Mouse (Mus musculus) myocyte (in vitro differentiated cells): ENCODE measurements at regions not wholly inside any gene's neighbourhood (a gene's known extent, or its start where the extent isn't known, plus 50 kb on each side); places are given as distances from the start of the nearest gene placed in this dataset.

Source experiments
- H3K27me3 ChIP-seq: one replicate; pipeline ENCODE4 v1.6.1; 2011; ENCODE audit not compliant: control insufficient read depth, insufficient read depth, insufficient read length
- H3K36me3 ChIP-seq: one replicate; pipeline ENCODE4 v1.6.1; 2011; ENCODE audit not compliant: control insufficient read depth, insufficient read depth
- H3K4me2 ChIP-seq: one replicate; pipeline ENCODE4 v1.6.1; 2011; ENCODE audit warnings: low read depth, control low read depth
- H3K4me3 ChIP-seq: one replicate; pipeline ENCODE4 v1.5.1; 2011; ENCODE audit warnings: mild to moderate bottlenecking, control low read depth, moderate library complexity
- H3K79me2 ChIP-seq: one replicate; pipeline ENCODE4 v1.6.1; 2011; ENCODE audit not compliant: control insufficient read depth, insufficient read depth
- H3ac ChIP-seq: one replicate; pipeline ENCODE4 v1.6.1; 2011; ENCODE audit not compliant: control insufficient read depth, insufficient read length
- CEBPB ChIP-seq: IDR thresholded peaks from 2 replicates; pipeline ENCODE4 v1.6.1; 2011; ENCODE audit warnings: mild to moderate bottlenecking, moderate library complexity; ENCODE audit not compliant: poor library complexity, insufficient read depth, severe bottlenecking
- E2F4 ChIP-seq: IDR thresholded peaks from one replicate; pipeline ENCODE4 v1.6.1; 2011; ENCODE audit warnings: mild to moderate bottlenecking, control low read depth, moderate library complexity; ENCODE audit not compliant: insufficient read depth
- MAX ChIP-seq: IDR thresholded peaks from one replicate; pipeline ENCODE4 v1.6.1; 2011; ENCODE audit warnings: low read depth, mild to moderate bottlenecking, control low read depth
- MYOD1 ChIP-seq, 3 experiments: IDR thresholded peaks; one replicate each; pipeline ENCODE4 v1.6.1; 2011; ENCODE audit warnings: control low read depth in 2 of 3, low read depth in 2 of 3, mild to moderate bottlenecking in 2 of 3, moderate library complexity in 1 of 3; ENCODE audit not compliant: insufficient read length in 2 of 3, control insufficient read depth in 1 of 3
- MYOG ChIP-seq, 3 experiments: IDR thresholded peaks; one replicate each; pipeline ENCODE4 v1.6.1; 2011; ENCODE audit warnings: control low read depth in 2 of 3, low read depth in 2 of 3, mild to moderate bottlenecking in 2 of 3; ENCODE audit not compliant: insufficient read length in 2 of 3, control insufficient read depth in 1 of 3, insufficient read depth in 1 of 3
- POLR2A ChIP-seq: IDR thresholded peaks from one replicate; pipeline ENCODE4 v1.6.1; 2011; ENCODE audit warnings: low read depth, mild to moderate bottlenecking, control low read depth, moderate library complexity; ENCODE audit not compliant: insufficient read length
- POLR2AphosphoS2 ChIP-seq: IDR thresholded peaks from one replicate; pipeline ENCODE4 v1.6.1; 2011; ENCODE audit warnings: low read depth, control low read depth; ENCODE audit not compliant: insufficient read length
- REST ChIP-seq: IDR thresholded peaks from one replicate; pipeline ENCODE4 v1.6.1; 2011; ENCODE audit warnings: mild to moderate bottlenecking, control low read depth, moderate library complexity; ENCODE audit not compliant: insufficient read depth, insufficient read length
- SRF ChIP-seq: IDR thresholded peaks from one replicate; pipeline ENCODE4 v1.6.1; 2011; ENCODE audit warnings: low read depth; ENCODE audit not compliant: control insufficient read depth, insufficient read length
- TCF12 ChIP-seq: IDR thresholded peaks from one replicate; pipeline ENCODE4 v1.6.1; 2011; ENCODE audit warnings: mild to moderate bottlenecking, control low read depth; ENCODE audit not compliant: poor library complexity, insufficient read depth, severe bottlenecking
- TCF3 ChIP-seq: IDR thresholded peaks from one replicate; pipeline ENCODE4 v1.6.1; 2011; ENCODE audit warnings: low read depth, control low read depth; ENCODE audit not compliant: insufficient read length
- USF1 ChIP-seq: IDR thresholded peaks from one replicate; pipeline ENCODE4 v1.6.1; 2011; ENCODE audit warnings: low read depth, mild to moderate bottlenecking, control low read depth, moderate library complexity

DNA sequence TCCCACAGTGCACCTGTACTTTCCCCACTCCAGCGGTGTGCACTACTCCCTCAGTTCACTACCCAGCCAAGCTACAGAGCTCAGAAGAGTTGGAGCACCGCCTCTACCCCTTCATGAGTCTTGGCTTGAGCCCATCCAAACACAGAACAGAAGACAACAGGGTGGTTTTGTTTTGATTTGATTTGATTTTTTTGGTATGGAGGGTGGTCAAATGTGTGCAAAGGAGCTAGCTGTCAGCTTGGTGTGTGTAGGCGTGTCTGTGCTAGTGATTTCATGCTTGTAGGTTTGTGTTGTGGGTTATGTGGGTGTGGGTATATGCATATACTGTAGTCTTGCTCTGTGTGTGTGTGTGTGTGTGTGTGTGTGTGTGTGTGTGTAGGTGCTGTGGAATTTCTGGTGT is 193.2 kb upstream of the Afdn start:
- Histone ChIP-seq H3K79me2 (no peaks in the 10 kb centered on the region), H3K36me3 (no peaks in the 10 kb centered on the region), H3K27me3 (no peaks in the 10 kb centered on the region), H3ac (no peak overlapping the region), H3K4me3 (no peak overlapping the region), H3K4me2 (no peak overlapping the region)
- TF ChIP-seq MAX (no peak), POLR2A (no peak), E2F4 (no peak), USF1 (no peak), CEBPB (no peak), MYOD1 (IDR thresholded peaks at IDR 0.05; ENCODE audit: control insufficient read depth in 1 of 3, insufficient read length in 2 of 3, low read depth in 2 of 3) (no peak), POLR2AphosphoS2 (no peak)

DNA sequence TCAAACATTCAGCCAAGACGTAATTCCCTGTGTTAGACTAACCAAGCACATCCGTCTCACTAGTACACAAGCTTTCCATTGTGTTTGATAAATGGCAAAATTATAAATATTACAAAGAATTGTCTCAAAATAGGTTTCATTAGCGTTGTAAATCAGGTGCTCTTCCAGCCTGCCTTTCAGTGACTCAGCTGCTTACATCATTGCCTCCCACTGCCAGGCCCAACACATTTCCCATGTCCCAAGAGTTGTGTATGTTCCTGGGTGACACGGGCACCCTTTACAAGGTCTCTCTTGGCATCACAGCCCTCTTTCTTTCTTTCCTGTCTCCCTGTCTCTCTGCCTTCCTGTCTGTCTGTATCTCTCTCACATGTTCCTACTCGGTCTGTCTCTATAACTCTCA is 189.5 kb upstream of the Afdn start:
- Histone ChIP-seq H3ac (no peak overlapping the region), H3K4me2 (no peak overlapping the region), H3K27me3 (no peaks in the 10 kb centered on the region), H3K4me3 (no peak overlapping the region), H3K36me3 (no peaks in the 10 kb centered on the region), H3K79me2 (no peaks in the 10 kb centered on the region)
- TF ChIP-seq E2F4 (no peak), TCF12 (no peak), TCF3 (no peak), SRF (no peak), MYOD1 (IDR thresholded peaks at IDR 0.05; ENCODE audit: control insufficient read depth in 1 of 3, insufficient read length in 2 of 3, low read depth in 2 of 3) (no peak), MYOG (IDR thresholded peaks at IDR 0.05; ENCODE audit: control insufficient read depth in 1 of 3, insufficient read depth in 1 of 3, insufficient read length in 2 of 3, low read depth in 2 of 3) (no peak), MAX (no peak)

DNA sequence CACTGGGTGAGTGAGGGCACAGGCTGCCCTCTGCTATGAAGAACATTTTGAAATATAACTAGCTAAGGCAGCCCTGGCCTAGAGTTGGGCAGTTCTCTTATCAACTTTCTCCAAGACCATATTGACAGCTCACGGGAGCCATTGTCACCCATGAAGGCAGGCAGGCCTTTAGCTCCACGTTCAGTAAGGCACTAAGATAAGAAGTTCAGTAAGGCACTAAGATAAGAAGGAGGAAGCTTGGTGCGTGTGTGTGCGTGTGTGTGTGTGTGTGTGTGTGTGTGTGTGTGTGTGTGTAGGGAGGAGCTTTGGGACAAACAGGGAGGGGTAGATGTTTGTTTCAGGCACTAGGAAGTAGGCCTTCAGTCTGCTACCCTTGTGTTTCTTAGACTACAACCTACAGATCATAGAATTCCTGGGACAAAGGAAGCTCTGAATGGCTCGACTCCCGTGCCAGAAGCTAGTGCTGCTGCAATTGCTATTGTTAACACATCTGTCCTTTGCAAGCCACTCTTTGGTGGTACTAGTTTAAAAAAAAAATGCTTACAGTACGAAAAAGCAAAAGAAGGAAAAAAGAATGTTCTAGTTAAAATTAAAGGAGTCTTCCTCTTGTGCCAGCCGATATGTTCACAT is 188.0 kb upstream of the Afdn start:
- no peaks in the 10 kb centered on the region for H3K79me2 ChIP-seq
- no peaks in the 10 kb centered on the region for H3K27me3 ChIP-seq
- TF ChIP-seq MAX (no peak), E2F4 (no peak), POLR2A (no peak), SRF (no peak), POLR2AphosphoS2 (no peak), MYOG (IDR thresholded peaks at IDR 0.05; ENCODE audit: control insufficient read depth in 1 of 3, insufficient read depth in 1 of 3, insufficient read length in 2 of 3, low read depth in 2 of 3) (no peak), REST (no peak), TCF3 (no peak), MYOD1 (IDR thresholded peaks at IDR 0.05; ENCODE audit: control insufficient read depth in 1 of 3, insufficient read length in 2 of 3, low read depth in 2 of 3) (no peak), USF1 (no peak), TCF12 (no peak), CEBPB (no peak)
- no peak overlapping the region for H3K4me2 ChIP-seq
- H3K36me3 ChIP-seq = no peaks in the 10 kb centered on the region
- H3ac ChIP-seq = no peak overlapping the region
- H3K4me3 ChIP-seq = no peak overlapping the region

DNA sequence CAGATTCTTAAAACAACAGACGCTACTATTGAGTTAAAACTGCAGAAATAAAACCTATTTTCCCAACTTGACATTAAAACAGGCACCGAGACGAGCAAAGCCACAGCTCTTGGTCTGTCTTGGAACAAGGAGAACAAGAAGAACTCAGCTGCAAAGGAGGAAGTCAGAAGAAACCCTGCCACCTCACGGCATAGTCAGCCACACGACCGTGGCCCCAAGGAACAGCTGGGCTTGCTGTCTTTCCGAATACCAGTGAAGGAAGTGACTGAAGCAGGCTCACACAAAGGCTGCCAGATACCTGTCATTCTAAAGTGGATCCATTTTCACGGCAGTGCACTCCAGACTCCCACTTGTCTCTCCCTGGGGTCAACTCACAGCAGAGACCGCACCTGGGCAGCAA is 187.3 kb upstream of the Afdn start:
- H3K27me3 ChIP-seq = no peaks in the 10 kb centered on the region
- H3K4me3 ChIP-seq = no peak overlapping the region
- TF ChIP-seq CEBPB = no peak
- peak in 1 of 3 experiments; percentile 38 for TF ChIP-seq MYOD1 (IDR thresholded peaks at IDR 0.05; ENCODE audit: control insufficient read depth in 1 of 3, insufficient read length in 2 of 3, low read depth in 2 of 3)
- peak in 1 of 3 experiments; percentile 56 for TF ChIP-seq MYOG (IDR thresholded peaks at IDR 0.05; ENCODE audit: control insufficient read depth in 1 of 3, insufficient read depth in 1 of 3, insufficient read length in 2 of 3, low read depth in 2 of 3)
- no peak overlapping the region for H3ac ChIP-seq
- no peak overlapping the region for H3K4me2 ChIP-seq
- no peaks in the 10 kb centered on the region for H3K79me2 ChIP-seq
- H3K36me3 ChIP-seq = no peaks in the 10 kb centered on the region

DNA sequence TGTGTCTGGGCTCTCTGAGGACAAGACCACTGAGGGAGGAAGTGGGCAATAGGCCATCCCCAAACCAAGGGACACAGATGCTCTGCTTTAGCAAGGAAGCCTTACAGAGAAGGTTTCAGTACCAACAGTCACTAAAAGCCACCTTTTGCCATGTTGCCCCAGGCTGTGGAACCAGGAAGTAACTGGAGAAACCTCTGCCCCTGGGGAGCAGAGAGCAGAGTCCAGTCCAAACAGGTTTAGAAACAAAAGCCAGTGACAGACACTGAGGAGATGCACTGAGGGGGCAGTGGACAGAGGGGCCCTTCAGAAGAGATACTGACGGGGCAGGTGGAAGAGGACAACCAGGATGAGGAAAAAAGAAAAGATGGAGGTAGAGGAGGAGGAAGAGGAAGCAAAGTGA is 186.2 kb upstream of the Afdn start:
- H3K36me3 ChIP-seq = no peaks in the 10 kb centered on the region
- H3K4me2 ChIP-seq = no peak overlapping the region
- no peak overlapping the region for H3ac ChIP-seq
- no peaks in the 10 kb centered on the region for H3K27me3 ChIP-seq
- TF ChIP-seq MAX = no peak
- no peak for TF ChIP-seq REST
- TF ChIP-seq MYOG (IDR thresholded peaks at IDR 0.05; ENCODE audit: control insufficient read depth in 1 of 3, insufficient read depth in 1 of 3, insufficient read length in 2 of 3, low read depth in 2 of 3) = no peak
- H3K4me3 ChIP-seq = no peak overlapping the region
- no peaks in the 10 kb centered on the region for H3K79me2 ChIP-seq
